Mouse (Mus musculus) C3H10T1/2 (cell line): ENCODE data around the gene Olfr1404. TPM values are rescaled to one million over a fixed set of nuclear protein-coding genes. Genes with fewer than 3 reads are reported as not detected.

Source experiments
- polyA plus RNA-seq, 2 experiments: library from polyadenylated mRNA; unstranded; fragments of >200 nt; fragmentation: generic; extraction: Trizol; gene quantifications; one replicate each; pipeline ENCODE4 v1.2.1; 2012; ENCODE audit warnings: missing spikeins in 2 of 2

The Olfr1404 gene
- not detected for polyA plus RNA-seq

GRCm38 (mm10) chr1:173212092-173212491, at the start of gene Olfr1404:
Olfr1404 (plus strand) TSS chr1:173212392.

GRCm38 (mm10) chr1:173190540-173190939, 21.7 kb upstream of the Olfr1404 start, which contains the start of gene Olfr1406:
Olfr1406 (minus strand) TSS chr1:173190640.

GRCm38 (mm10) chr1:173197508-173197907, 14.7 kb upstream of the Olfr1404 start, which contains the start of gene Olfr218:
Olfr218 (plus strand) TSS chr1:173197808.

GRCm38 (mm10) chr1:173227081-173227480, 14.9 kb downstream of the Olfr1404 start, which contains the start of gene Fcer1a:
Fcer1a (minus strand) TSS chr1:173227214.

GRCm38 (mm10) chr1:173265701-173266100, 53.5 kb downstream of the Olfr1404 start, which contains the start of gene Olfr418:
Olfr418 (plus strand) TSS chr1:173266001.

Other genes starting within 250 kb of the Olfr1404 start
- not detected for gene Olfr1408, start 75.0 kb upstream of the Olfr1404 start, polyA plus RNA-seq
- not detected for gene Olfr1406, start 21.8 kb upstream of the Olfr1404 start, polyA plus RNA-seq
- not detected for gene Olfr218, start 14.6 kb upstream of the Olfr1404 start, polyA plus RNA-seq
- not detected for gene Fcer1a, start 14.8 kb downstream of the Olfr1404 start, polyA plus RNA-seq
- gene Olfr418, start 53.6 kb downstream of the Olfr1404 start, polyA plus RNA-seq = not detected
- not detected for gene Mptx2, start 65.4 kb downstream of the Olfr1404 start, polyA plus RNA-seq
- not detected for gene Ackr1, start 121.4 kb downstream of the Olfr1404 start, polyA plus RNA-seq
- under 1 TPM; 0.02 to 0.44 TPM for gene Aim2, start 138.5 kb downstream of the Olfr1404 start, polyA plus RNA-seq
- not detected for gene Cadm3, start 155.3 kb downstream of the Olfr1404 start, polyA plus RNA-seq